Mouse (Mus musculus): ENCODE data around the gene Ubxn7.

The Ubxn7 gene

GRCm38 (mm10) chr16:32382901-32383300 lies 50.8 kb downstream of the Ubxn7 start:
- no peak for DNase-seq (ENCODE audit: low spot score)

- no peak for DNase-seq (ENCODE audit: low spot score)
Measured at GRCm38 (mm10) chr16:32384885-32385284, 52.8 kb downstream of the Ubxn7 start.

GRCm38 (mm10) chr16:32386826-32387225 lies 54.8 kb downstream of the Ubxn7 start:
- no peak for DNase-seq (ENCODE audit: low spot score)

GRCm38 (mm10) chr16:32389049-32389448 lies 57.0 kb downstream of the Ubxn7 start:
- DNase-seq (ENCODE audit: low spot score) = no peak

- DNase-seq (ENCODE audit: low spot score) = no peak
Measured at GRCm38 (mm10) chr16:32389841-32390240, 57.8 kb downstream of the Ubxn7 start.

- no peak for DNase-seq (ENCODE audit: low spot score)
Measured at GRCm38 (mm10) chr16:32390882-32391281, 58.8 kb downstream of the Ubxn7 start.

- no peak for DNase-seq (ENCODE audit: low spot score)
Measured at GRCm38 (mm10) chr16:32395679-32396540, 63.9 kb downstream of the Ubxn7 start.

- no peak for DNase-seq (ENCODE audit: low spot score)
Measured at GRCm38 (mm10) chr16:32396541-32396835, 64.4 kb downstream of the Ubxn7 start.

GRCm38 (mm10) chr16:32398206-32398605 lies 66.1 kb downstream of the Ubxn7 start:
- no peak for DNase-seq (ENCODE audit: low spot score)

- no peak for DNase-seq (ENCODE audit: low spot score)
Measured at GRCm38 (mm10) chr16:32400267-32400666, 68.2 kb downstream of the Ubxn7 start, which contains the start of gene Tm4sf19. Gene Tm4sf19, plus strand, starts transcription at chr16:32400506.

- DNase-seq (ENCODE audit: low spot score) = no peak
Measured at GRCm38 (mm10) chr16:32401335-32401965, 69.4 kb downstream of the Ubxn7 start.

- no peak for DNase-seq (ENCODE audit: low spot score)
Measured at GRCm38 (mm10) chr16:32402818-32403217, 70.8 kb downstream of the Ubxn7 start.

- DNase-seq (ENCODE audit: low spot score) = no peak
Measured at GRCm38 (mm10) chr16:32405716-32406115, 73.7 kb downstream of the Ubxn7 start.

GRCm38 (mm10) chr16:32406671-32407070 lies 74.6 kb downstream of the Ubxn7 start:
- DNase-seq (ENCODE audit: low spot score) = no peak

- DNase-seq (ENCODE audit: low spot score) = no peak
Measured at GRCm38 (mm10) chr16:32407730-32408129, 75.7 kb downstream of the Ubxn7 start.

- DNase-seq (ENCODE audit: low spot score) = no peak
Measured at GRCm38 (mm10) chr16:32417457-32417856, 85.4 kb downstream of the Ubxn7 start.

GRCm38 (mm10) chr16:32419517-32420483 lies 87.7 kb downstream of the Ubxn7 start, which contains the start of gene Tctex1d2:
Gene Tctex1d2, plus strand, starts transcription at chr16:32419702.
- peak; percentile 89 for DNase-seq (ENCODE audit: low spot score)

- DNase-seq (ENCODE audit: low spot score) = no peak
Measured at GRCm38 (mm10) chr16:32427506-32427905, 95.4 kb downstream of the Ubxn7 start.

GRCm38 (mm10) chr16:32430474-32431046 lies 98.5 kb downstream of the Ubxn7 start, which contains the start of gene Pcyt1a:
Gene Pcyt1a, plus strand, starts transcription at chr16:32430921.
- DNase-seq (ENCODE audit: low spot score) = peak; percentile 82

GRCm38 (mm10) chr16:32431047-32431591 lies 99.1 kb downstream of the Ubxn7 start:
- DNase-seq (ENCODE audit: low spot score) = no peak

- no peak for DNase-seq (ENCODE audit: low spot score)
Measured at GRCm38 (mm10) chr16:32431926-32432325, 99.9 kb downstream of the Ubxn7 start.

Measured in ovary, postnatal 10 days (tissue).